Mouse (Mus musculus) brain, embryonic 14.5 days (tissue): Measurements from ENCODE around the gene Nsd1. TPM values are rescaled to one million over a fixed set of nuclear protein-coding genes. Genes with fewer than 3 reads are reported as not detected.

Experiments
- DNase-seq: peaks from one replicate; pipeline ENCODE4 v3.0.0-alpha.2; 2011; ENCODE audit warnings: low read depth
- CTCF ChIP-seq: fragments of 200-500 bp; IDR thresholded peaks from 2 replicates; pipeline ENCODE4 v1.5.1; 2012; ENCODE audit warnings: inconsistent platforms, mild to moderate bottlenecking, moderate library complexity, borderline replicate concordance; ENCODE audit not compliant: insufficient read depth, insufficient read length; ENCODE audit errors: extremely low read depth
- POLR2A ChIP-seq: fragments of 200-500 bp; IDR thresholded peaks from 2 replicates; pipeline ENCODE4 v1.6.1; 2012; ENCODE audit warnings: mild to moderate bottlenecking, inconsistent platforms, borderline replicate concordance; ENCODE audit not compliant: poor library complexity, insufficient read depth, insufficient read length, severe bottlenecking; ENCODE audit errors: extremely low read depth
- polyA plus RNA-seq: library from polyadenylated mRNA; depleted of rRNA; stranded (reverse); fragments of >200 nt; gene quantifications from 2 replicates; pipeline ENCODE4 v1.2.3, GENCODE M21; 2012

Nsd1 gene
- polyA plus RNA-seq, 1 experiment: 52.2 TPM

DNA sequence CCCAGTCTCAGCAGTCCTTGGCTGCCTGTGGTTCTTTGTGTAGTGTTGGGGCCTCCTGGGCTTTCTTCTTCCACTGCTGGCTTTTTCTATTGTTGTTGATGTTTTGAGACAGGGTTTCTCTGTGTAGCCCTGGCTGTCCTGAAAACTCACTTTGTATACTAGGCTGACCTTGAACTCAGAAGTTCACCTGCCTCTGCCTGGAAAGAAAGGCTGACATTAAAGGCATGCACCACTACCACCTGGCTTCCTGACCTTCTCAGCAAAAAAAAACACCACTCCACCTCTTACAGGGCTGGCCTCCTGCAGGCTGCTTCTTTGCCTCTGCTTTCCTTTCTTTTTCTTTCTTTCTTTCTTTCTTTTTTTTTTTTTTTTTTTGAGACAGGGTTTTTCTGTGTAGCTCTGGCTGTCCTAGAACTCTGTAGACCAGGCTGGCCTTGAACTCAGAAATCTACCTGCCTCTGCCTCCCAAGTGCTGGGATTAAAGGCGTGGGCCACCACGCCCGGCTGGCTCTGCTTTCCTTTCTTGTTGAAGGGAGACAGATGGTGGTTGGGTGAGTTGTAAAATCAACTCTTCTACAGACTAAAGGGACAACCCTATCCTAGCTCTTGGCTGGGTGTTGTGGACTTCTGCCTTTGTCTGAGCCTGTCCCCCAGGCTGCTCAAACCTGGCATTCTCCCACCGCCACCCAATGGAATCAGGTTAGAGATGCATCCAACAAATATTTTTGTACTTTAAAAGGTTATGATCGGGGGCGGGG is 4.0 kb upstream of the Nsd1 start:
- TF ChIP-seq CTCF: no peak
- TF ChIP-seq POLR2A: no peak

DNA sequence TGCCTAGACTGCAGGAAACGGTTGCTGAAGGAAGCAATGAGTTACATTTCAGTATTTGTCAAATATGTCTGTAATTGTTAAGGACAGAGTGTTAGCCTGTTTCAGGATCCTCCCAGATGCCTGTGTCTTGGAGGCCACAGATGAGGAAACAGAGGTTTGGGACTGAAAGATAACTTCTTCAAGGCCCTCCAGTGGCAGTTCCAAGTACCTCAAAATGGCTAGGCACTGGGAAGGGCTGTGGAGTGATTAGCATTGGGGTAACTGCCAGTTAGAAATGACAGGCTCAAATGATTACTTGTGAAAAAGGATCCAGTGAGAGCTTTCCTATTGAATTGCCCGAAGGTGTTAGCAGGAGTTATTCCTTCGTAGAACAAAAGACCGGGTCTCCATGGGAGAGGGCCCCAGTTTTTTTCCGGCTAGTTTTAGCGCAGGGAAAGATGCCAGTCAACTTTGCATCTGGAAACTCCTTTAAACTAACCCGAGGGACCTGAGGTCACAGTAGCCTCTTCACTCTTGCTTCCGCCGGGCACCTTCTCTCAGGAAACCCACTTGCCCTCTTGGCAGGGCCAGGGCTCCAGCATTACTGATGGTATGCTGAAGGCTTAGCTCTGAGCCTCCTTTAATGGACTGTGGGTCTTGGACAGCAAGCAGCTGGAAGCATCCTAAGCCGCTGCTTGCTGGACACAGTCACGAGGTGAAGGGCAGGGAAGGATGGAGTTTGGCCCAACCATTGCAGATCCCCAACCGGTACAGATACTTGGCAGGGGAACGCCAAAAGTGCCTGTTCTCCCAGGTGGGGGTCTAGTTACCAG is 539 bp upstream of the Nsd1 start:
- DNase-seq: peak; percentile 21

More for the DNA sequence above, 4.0 kb upstream of the Nsd1 start:
- no peak for DNase-seq

DNA sequence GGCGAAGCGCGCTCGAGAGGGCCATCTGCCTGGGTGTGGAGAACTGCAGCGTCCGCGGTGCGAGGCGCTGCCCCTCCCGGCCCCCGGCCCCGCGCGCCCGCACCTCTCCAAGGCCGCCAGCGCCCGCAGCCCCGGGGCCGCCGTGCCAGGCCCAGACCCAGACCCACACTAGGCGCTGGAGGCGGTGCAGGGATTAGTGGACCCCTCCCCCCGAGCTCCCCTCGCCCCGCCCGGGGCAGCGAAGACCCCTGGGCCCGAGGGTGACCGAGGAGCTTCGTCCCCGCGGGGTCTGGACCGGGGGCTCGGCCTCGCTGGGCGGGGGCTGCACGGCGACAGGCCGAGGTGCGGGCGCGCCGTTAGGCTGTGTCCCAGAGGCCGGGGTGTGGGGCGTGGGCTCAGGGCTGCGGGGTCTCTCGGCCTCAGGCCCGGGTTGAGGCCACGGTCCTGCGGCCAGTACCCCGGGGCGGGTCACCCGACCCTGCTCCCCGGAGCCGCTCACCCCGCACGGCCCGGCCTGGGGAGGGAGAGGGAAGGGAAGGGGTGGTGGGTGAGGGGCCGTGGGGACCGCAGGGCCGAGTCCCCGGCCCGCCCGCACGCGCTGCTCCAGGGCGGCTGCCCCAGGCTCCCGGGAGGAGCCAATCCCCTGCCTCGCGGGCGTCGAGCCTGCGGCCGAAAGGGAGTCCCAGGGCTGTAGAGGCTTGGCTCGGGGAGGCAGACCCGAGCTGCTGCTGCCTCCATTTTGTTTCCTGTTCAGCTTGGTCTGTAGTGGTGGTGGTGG is 800 bp downstream of the Nsd1 start:
- TF ChIP-seq CTCF (peak; percentile 19; the same call in 1 of the 2 replicates), POLR2A (no peak; the same call in 1 of the 2 replicates)
- DNase-seq: peak; percentile 74

More for the DNA sequence above, 539 bp upstream of the Nsd1 start:
- TF ChIP-seq POLR2A (no peak), CTCF (no peak)

DNA sequence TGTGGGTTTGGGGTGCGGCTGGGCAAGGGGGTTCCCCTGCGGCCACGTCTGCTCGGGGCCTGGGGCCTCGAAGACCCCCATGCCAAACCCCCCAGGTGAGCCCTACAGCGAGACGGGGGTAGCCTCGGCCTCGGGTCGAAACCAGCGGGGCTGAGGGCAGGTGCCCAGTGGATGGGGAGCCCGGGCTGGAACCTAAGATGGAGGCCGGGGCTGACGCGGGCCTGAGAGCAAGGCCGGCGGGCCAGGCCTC is 1.3 kb downstream of the Nsd1 start:
- no peak for TF ChIP-seq POLR2A
- no peak for TF ChIP-seq CTCF
- DNase-seq: no peak

DNA sequence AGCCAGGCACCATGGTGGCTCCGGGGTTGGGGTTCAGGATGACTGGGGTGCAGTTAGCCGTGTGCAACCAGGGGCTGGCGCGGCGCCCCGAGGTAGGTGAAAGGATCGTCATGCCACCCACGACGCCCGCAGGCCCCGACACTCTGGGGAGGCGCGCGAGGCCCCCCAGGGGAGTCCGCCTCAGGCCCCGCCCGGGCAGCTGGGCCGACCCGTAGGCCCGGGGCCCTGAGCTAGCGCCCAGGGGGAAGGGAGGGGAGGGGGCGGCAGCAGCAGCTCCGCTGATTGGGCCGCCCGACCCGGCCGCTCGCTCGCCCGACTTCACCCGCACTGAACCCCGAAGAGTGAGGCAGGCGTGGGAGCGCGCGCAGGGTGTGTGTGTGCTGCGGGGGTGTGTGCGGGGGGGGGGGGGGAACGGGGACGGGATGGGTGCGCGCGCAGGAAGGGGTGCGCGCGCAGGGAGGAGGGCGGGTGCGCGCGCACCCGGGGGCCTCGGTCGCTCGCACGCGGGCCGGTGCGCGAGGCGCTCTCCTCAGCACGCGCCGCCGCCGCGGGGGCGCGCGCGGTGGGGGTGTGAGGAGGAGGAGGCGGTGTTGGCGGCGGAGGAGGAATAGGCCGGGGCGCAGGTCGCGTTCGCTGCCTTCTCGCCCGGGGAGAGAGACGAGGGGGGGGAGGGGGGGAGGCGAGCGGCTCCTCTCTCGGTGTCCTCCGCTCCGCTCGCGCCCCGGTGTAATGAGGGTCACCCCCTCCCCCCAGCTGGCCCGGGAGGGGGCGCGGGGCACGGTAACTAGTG is 1.8 kb downstream of the Nsd1 start:
- TF ChIP-seq CTCF (no peak), POLR2A (peak; percentile 87)
- peak; percentile 97 for DNase-seq

DNA sequence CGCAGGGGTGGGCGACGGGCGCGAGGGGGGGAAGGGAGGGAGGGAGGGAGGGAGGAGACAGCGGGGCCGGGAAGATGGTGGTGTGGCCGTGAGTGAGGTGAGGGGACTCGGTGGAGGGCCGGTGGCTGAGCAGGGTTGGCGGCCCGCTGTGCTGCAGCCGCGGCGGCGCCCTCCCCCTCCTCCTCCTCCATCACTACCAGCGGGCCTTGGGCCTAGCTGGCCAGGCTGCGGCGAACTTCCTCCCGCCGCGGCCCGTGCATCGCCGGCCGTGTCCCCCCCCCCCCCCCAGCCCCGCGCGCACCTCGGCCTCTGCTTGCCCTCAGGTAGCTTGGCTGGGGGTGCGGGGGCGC is 2.4 kb downstream of the Nsd1 start:
- no peak for DNase-seq

DNA sequence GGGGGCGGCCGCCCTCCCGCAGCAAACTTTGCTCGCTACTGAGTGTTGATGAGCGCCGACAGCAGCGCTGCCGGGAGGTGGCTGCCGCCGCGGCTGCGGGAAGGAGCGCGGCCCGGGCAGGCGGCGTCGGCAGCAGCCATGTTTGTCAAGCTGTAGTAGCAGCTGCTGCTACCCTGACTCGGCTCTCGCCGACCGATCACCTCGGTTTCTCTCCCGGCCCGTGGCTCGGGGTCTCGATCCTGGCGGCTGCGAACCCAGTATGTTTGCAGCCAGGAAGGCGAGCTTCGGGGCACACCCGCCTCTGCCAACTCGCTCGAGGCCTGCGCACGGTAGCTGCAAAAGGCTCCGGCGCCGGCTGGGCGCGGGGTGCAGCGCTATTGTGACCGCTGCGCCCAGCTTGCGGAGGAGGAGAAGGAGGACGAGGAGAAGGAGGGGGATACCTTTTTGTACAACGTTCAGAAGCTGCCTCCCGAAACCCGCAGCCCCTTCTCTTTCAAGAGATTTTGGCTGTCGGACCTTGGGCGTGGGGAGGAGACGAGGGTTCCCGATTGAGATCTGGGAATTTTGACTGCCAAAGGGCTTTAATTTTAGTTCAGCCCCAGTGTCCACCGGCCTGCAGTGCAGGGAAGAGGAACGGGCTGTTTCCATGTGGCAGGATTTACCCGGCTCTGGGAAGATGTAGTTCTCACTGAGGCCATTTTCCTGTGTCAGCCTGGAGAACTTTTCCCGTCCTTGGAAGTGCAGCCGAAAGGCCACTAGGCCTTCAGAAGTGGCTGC is 3.0 kb downstream of the Nsd1 start:
- TF ChIP-seq CTCF: no peak
- no peak for TF ChIP-seq POLR2A
- peak; percentile 79 for DNase-seq

More for the DNA sequence above, 2.4 kb downstream of the Nsd1 start:
- TF ChIP-seq CTCF: no peak
- TF ChIP-seq POLR2A: no peak

DNA sequence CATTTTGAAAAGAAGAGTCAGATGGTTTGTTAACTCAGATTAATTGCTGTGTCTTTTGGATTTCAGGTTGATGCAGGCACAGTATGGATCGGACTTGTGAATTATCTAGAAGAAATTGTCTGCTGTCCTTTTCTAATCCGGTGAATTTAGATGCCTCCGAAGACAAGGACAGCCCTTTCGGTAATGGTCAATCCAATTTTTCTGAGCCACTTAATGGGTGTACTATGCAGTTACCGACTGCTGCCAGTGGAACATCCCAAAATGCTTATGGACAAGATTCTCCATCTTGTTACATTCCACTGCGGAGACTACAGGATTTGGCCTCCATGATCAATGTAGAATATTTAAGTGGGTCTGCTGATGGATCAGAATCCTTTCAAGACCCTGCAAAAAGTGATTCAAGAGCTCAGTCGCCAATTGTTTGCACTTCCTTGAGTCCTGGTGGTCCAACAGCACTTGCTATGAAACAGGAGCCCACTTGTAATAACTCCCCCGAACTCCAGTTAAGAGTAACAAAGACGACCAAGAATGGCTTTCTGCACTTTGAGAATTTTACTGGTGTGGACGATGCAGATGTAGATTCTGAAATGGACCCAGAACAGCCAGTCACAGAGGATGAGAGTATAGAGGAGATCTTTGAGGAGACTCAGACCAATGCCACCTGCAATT is 3.7 kb downstream of the Nsd1 start:
- no peak for DNase-seq
- no peak for TF ChIP-seq POLR2A
- TF ChIP-seq CTCF: no peak

DNA sequence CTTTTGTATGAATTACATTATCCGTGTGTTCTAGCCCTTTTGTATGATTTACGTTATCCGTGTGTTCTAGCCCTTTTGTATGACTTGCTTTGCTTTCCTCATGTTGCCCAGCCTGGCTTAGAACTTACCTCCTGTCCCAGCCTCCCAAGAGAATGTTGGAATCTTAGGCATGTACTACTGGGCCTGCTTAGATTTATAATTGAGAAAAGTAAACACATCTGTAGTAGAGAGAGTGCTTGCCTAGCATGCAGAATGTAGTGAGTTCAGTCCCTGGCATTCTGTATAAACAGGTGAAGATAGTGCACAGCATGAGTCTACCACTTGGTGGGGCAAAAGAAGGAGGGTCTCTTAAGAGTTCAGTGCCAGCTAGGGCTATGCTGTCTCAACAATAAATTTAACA is 14.8 kb downstream of the Nsd1 start:
- no peak for DNase-seq
- TF ChIP-seq CTCF: no peak
- no peak for TF ChIP-seq POLR2A

DNA sequence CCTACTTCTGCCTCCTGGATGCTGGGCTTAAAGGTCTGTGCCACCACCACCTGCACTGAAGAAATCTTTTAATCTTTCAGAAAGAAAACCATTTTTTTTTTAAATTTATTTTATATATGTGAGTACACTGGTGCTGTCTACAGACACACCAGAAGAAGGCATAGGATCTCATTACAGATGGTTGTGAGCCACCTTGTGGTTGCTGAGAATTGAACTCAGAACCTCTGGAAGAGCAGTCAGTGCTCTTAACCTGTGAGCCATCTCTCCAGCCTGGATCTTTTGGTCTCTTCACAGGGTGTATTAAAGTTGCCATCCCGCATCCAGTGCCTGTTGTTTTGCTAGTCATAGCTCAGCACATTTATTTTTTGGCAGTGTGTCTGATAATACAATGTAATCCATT is 21.1 kb downstream of the Nsd1 start:
- DNase-seq: no peak
- TF ChIP-seq POLR2A (no peak), CTCF (no peak)

DNA sequence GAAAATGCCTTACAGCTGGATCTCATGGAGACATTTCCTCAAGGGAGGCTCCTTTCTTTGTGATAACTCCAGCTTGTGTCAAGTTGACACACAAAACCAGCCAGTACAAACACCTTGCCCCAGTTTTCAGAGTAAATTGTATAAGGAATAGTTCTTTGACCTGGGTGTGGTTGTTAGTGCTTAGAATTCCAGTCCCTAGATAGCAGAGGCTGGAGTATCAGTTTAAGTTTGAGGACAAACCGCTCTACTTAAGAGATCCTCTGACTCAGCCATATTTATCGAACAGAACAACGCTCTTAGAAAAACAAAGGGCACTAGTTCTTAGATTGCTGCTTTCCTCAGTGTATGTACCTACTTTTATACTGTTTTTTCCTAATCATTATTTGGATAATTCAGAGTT is 33.6 kb downstream of the Nsd1 start:
- no peak for TF ChIP-seq POLR2A
- no peak for TF ChIP-seq CTCF
- no peak for DNase-seq
